Mouse (Mus musculus) monocyte, adult 5-6 weeks (primary cell): ENCODE results near the gene Espn. TPM values are rescaled to one million over a fixed set of nuclear protein-coding genes. Genes with fewer than 3 reads are reported as not detected.
A peak's percentile ranks its signal among the peaks of the same experiment; 100 is the strongest.

ENCODE experiments used
- ATAC-seq: fragments of 153-309, 156-312 bp; replicated peaks from 2 replicates; pipeline ENCODE4 v1.8.0; 2017; ENCODE audit warnings: mild to moderate bottlenecking; ENCODE audit not compliant: low TSS enrichment, insufficient number of reproducible peaks, severe bottlenecking, poor library complexity, low FRiP score
- total RNA-seq: library from RNA; stranded (forward); fragments of 200-1000, 200-491, 200-594 nt; gene quantifications from 3 replicates; pipeline ENCODE4 v1.2.3, GENCODE M21; 2017

Gene Espn
- total RNA-seq, 1 experiment from 2014 or later, result 2.0 TPM

- ATAC-seq, result 0 out of 2 replicates have a peak, but pooled peaks have one; percentile 33
Observed at GRCm38 (mm10) chr4:152087211-152088081, 64.7 kb downstream of the Espn start.

GRCm38 (mm10) chr4:152086505-152087210 lies 65.5 kb downstream of the Espn start:
- no peak for ATAC-seq

- ATAC-seq, result no peak
Observed at GRCm38 (mm10) chr4:152084616-152085015, 67.6 kb downstream of the Espn start.

GRCm38 (mm10) chr4:152083611-152084220 lies 68.5 kb downstream of the Espn start:
- no peak for ATAC-seq

- ATAC-seq, result no peak
Observed at GRCm38 (mm10) chr4:152079931-152080330, 72.2 kb downstream of the Espn start.

GRCm38 (mm10) chr4:152079261-152079660 lies 72.9 kb downstream of the Espn start:
- ATAC-seq, result no peak

GRCm38 (mm10) chr4:152078105-152078530 lies 74.1 kb downstream of the Espn start:
- ATAC-seq, result 0 out of 2 replicates have a peak, but pooled peaks have one; percentile 62

GRCm38 (mm10) chr4:152077191-152077590 lies 75.0 kb downstream of the Espn start:
- no peak for ATAC-seq

- ATAC-seq, result no peak
Observed at GRCm38 (mm10) chr4:152074548-152074947, 77.6 kb downstream of the Espn start.

GRCm38 (mm10) chr4:152073715-152074114 lies 78.5 kb downstream of the Espn start:
- ATAC-seq, result no peak

GRCm38 (mm10) chr4:152072655-152073054 lies 79.5 kb downstream of the Espn start:
- no peak for ATAC-seq

GRCm38 (mm10) chr4:152072121-152072601 lies 80.0 kb downstream of the Espn start, which contains the start of gene Plekhg5:
TSS of gene Plekhg5 (plus strand) at chr4:152072498.
- no peak for ATAC-seq

GRCm38 (mm10) chr4:152070494-152071396 lies 81.4 kb downstream of the Espn start:
- ATAC-seq, result no peak

Other genes starting within 250 kb of the Espn start
- 20.1 to 46.9 TPM (median 23.0 TPM) in 3 replicates for gene Dnajc11, start 218.7 kb downstream of the Espn start, total RNA-seq
- 7.5 to 11.4 TPM (median 10.5 TPM) in 3 replicates for gene Thap3, start 163.4 kb downstream of the Espn start, total RNA-seq
- gene Phf13, start 156.1 kb downstream of the Espn start, total RNA-seq, result 6.7 to 8.8 TPM (median 7.8 TPM) in 3 replicates
- gene Klhl21, start 143.6 kb downstream of the Espn start, total RNA-seq, result 7.1 to 11.1 TPM (median 9.6 TPM) in 3 replicates
- 4.1 to 10.8 TPM (median 9.1 TPM) in 3 replicates for gene Zbtb48, start 124.7 kb downstream of the Espn start, total RNA-seq
- not detected in 3 replicates for gene Tas1r1, start 113.8 kb downstream of the Espn start, total RNA-seq
- 12.1 to 23.8 TPM (median 16.9 TPM) in 3 replicates for gene Nol9, start 113.0 kb downstream of the Espn start, total RNA-seq
- 2.5 to 8.2 TPM (median 5.6 TPM) in 3 replicates for gene Plekhg5, start 79.9 kb downstream of the Espn start, total RNA-seq
- 1.3 to 4.7 TPM in 2 of 3 replicates, not detected in the other for gene Tnfrsf25, start 36.4 kb downstream of the Espn start, total RNA-seq
- gene Hes2, start 6.5 kb upstream of the Espn start, total RNA-seq, result not detected in 3 replicates
- 18.1 to 62.4 TPM (median 30.9 TPM) in 3 replicates for gene Acot7, start 25.8 kb upstream of the Espn start, total RNA-seq
- 0.39 to 0.86 TPM in 2 of 3 replicates, not detected in the other for gene Gpr153, start 121.9 kb upstream of the Espn start, total RNA-seq
- not detected in 3 replicates for gene Hes3, start 139.3 kb upstream of the Espn start, total RNA-seq
- 10.5 to 18.2 TPM (median 14.9 TPM) in 3 replicates for gene Icmt, start 144.9 kb upstream of the Espn start, total RNA-seq
- not detected in 3 replicates for gene Rnf207, start 166.6 kb upstream of the Espn start, total RNA-seq
- 1,335 to 1,418 TPM (median 1,365 TPM) in 3 replicates for gene Rpl22, start 173.4 kb upstream of the Espn start, total RNA-seq
- 0.10 to 0.39 TPM in 2 of 3 replicates, not detected in the other for gene Chd5, start 186.3 kb upstream of the Espn start, total RNA-seq